Mouse (Mus musculus) hindbrain, embryonic 10.5 days (tissue): ENCODE measurements around the gene Smpdl3b. TPM values are rescaled to one million over a fixed set of nuclear protein-coding genes. Genes with fewer than 3 reads are reported as not detected.
"Not testable (repeated sequence)": the region's sequence is repeated elsewhere in the genome, so short reads cannot be mapped to it uniquely, and the experiment has no call there.

Source experiments
- DNase-seq: peaks from one replicate; pipeline ENCODE4 v3.0.0-alpha.2; 2017; ENCODE audit warnings: low spot score
- H3K27ac ChIP-seq: fragments of 300-500 bp; sonication (generic); 2 replicates; pipeline ENCODE4 v1.5.1; 2016; ENCODE audit warnings: mild to moderate bottlenecking, moderate library complexity
- H3K27me3 ChIP-seq: fragments of 300-500 bp; sonication (generic); 2 replicates; pipeline ENCODE4 v1.6.1; 2016; ENCODE audit warnings: mild to moderate bottlenecking; ENCODE audit not compliant: poor library complexity, insufficient read depth, severe bottlenecking
- H3K36me3 ChIP-seq: fragments of 300-500 bp; sonication (generic); 2 replicates; pipeline ENCODE4 v1.6.1; 2016; ENCODE audit warnings: mild to moderate bottlenecking, moderate library complexity
- H3K4me1 ChIP-seq: fragments of 300-500 bp; sonication (generic); replicated peaks from 2 replicates; pipeline ENCODE4 v1.6.1; 2016; ENCODE audit warnings: mild to moderate bottlenecking
- H3K4me3 ChIP-seq: fragments of 300-500 bp; sonication (generic); 2 replicates; pipeline ENCODE4 v1.5.1; 2016; ENCODE audit warnings: mild to moderate bottlenecking, moderate library complexity
- H3K9me3 ChIP-seq: fragments of 300-500 bp; sonication (generic); 2 replicates; pipeline ENCODE4 v1.6.1; 2016; ENCODE audit warnings: mild to moderate bottlenecking, moderate library complexity
- WGBS: fragments of 180-500 bp; shearing (Covaris S2); methylation state at CpG from one replicate; pipeline ENCODE4 v1.1.7; 2016; 5-methylcytosine and 5-hydroxymethylcytosine counted together
- polyA plus RNA-seq: library from polyadenylated mRNA; unstranded; fragments of >200 nt; fragmentation: Nextera tagmentation; extraction: Ambion mirVana; gene quantifications from 2 replicates; pipeline ENCODE4 v1.2.1, GENCODE M21; 2016

Smpdl3b gene
- polyA plus RNA-seq, 1 experiment from 2014 or later: 1.9 TPM

DNA sequence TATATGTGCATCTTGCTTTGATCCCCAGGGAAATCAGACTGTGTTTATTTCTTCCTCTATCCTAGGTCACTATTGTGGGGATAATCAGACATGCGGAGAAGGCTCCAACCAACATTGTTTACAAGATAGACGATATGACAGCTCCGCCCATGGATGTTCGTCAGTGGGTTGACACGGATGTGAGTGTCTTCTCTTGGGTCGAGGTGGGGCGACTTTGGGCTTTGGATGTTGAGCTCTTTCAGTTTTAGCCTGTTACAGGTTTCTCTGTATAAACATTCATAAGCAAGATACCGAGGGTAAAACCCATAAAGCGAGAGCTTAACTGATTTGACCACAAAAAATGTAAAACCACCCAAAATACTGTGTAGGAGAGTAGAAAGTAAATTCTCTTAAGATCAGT is 14.7 kb upstream of the Smpdl3b start:
- Histone ChIP-seq H3K36me3 (peaks cover 73% of the 10 kb centered on the region), H3K9me3 (no peaks in the 10 kb centered on the region), H3K27ac (no peak overlapping the region), H3K4me1 (peaks cover 12% of the 10 kb centered on the region), H3K27me3 (no peaks in the 10 kb centered on the region), H3K4me3 (no peak overlapping the region)
- 95% methylated on average over 9 of the region's 9 CpGs for WGBS
- no peak for DNase-seq

DNA sequence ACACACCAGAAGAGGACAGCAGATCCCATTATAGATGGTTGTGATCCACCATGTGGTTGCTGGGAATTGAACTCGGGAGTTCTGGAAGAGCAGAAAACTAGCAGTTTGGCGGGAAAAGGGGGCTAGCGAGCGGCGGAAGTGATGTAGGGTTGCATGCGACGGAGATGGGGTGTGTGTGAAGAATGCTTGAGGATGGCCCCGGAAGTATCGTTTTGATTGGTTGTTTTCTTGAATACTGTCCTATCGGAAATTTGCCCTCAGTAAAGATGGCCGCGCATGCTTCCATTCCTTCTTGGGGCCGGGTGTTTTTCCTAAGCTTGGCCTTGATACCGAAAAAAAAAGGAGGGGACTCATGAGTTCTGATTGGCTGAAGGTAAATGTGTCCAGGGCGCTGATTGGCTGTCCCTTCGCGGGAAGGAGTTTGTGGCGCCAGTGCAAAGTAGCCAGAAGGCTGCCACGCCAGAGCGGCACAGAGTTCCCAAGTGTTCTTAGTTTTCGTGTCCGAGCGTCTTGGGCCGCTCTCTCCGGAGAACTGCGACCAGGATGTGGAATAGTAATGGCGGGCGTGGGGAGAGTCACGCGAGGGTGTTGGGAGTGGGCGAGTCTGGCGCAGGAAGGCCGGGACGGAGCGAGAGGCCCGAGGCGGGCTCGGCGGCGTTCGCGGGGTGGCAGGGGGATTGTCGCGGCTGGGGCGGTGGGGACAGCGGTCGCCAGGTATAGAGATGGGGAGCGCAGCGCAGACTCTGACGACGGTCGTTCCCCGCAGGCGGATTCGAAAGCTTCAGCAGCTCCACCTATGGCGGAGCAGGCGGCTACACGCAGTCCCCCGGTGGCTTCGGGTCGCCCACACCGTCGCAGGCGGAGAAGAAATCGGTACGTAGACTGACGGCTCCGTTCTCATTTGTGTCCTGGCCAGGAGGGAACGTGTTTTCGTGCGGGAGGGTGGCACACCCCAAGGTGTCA is 11.1 kb upstream of the Smpdl3b start, which contains the start of gene Rpa2:
Gene Rpa2, plus strand, starts transcription at position 419 of the 963 bp plus-strand sequence.
- peaks cover 12% of the 10 kb centered on the region for H3K4me1 ChIP-seq
- peak within 1 kb of the TSS; percentile 90 for H3K4me3 ChIP-seq
- peaks cover 37% of the 10 kb centered on the region for H3K36me3 ChIP-seq
- H3K27ac ChIP-seq: peak within 1 kb of the TSS; percentile 91
- no peaks in the 10 kb centered on the region for H3K9me3 ChIP-seq
- DNase-seq: peak; percentile 99
- H3K27me3 ChIP-seq: no peaks in the 10 kb centered on the region
- WGBS: under 1% methylated on average over 70 of the region's 71 CpGs

DNA sequence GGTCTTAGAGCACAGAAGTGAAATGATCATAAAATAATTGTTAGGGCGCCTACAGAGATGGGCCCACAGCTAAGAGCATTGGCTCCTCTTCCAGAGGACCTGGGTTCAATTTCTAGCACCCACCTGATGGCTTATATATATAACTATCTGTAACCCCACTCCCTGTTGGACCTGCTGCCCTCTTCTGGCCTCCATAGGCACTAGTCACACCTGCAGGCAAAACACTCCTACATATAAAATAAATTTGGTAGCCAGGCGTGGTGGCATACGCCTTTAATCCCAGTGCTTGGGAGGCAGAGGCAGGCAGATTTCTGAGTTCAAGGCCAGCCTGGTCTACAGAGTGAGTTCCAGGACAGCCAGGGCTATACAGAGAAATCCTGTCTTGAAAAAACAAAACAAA is 6.1 kb upstream of the Smpdl3b start:
- not testable (repeated sequence) for H3K4me3 ChIP-seq, H3K27me3 ChIP-seq, H3K36me3 ChIP-seq, H3K9me3 ChIP-seq, H3K4me1 ChIP-seq, DNase-seq, H3K27ac ChIP-seq
- WGBS: 84% methylated on average over 3 of the region's 3 CpGs

DNA sequence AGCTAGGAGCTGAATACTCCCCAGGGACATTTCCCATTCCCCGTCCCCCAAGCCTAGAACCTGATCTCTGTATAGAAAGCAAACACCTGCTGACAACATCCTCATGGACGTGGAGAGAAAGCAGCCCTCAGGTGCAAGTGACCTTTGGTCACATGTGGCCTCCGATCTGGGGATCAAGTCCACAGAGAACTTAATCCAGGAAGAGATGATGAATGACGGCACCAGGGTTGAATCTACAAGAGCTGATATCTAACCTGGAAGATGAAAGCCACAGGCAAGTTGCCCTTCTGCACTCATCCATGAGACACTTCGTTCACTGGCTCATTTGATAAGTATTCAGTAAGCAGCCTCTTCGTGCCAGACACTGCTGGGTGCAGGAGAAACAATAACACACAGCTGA is 5.5 kb upstream of the Smpdl3b start:
- Histone ChIP-seq H3K4me3 (no peak overlapping the region), H3K36me3 (no peaks in the 10 kb centered on the region), H3K9me3 (no peaks in the 10 kb centered on the region), H3K27me3 (peaks cover 9% of the 10 kb centered on the region), H3K27ac (no peak overlapping the region), H3K4me1 (no peaks in the 10 kb centered on the region)
- 83% methylated on average over 6 of the region's 6 CpGs for WGBS
- no peak for DNase-seq

DNA sequence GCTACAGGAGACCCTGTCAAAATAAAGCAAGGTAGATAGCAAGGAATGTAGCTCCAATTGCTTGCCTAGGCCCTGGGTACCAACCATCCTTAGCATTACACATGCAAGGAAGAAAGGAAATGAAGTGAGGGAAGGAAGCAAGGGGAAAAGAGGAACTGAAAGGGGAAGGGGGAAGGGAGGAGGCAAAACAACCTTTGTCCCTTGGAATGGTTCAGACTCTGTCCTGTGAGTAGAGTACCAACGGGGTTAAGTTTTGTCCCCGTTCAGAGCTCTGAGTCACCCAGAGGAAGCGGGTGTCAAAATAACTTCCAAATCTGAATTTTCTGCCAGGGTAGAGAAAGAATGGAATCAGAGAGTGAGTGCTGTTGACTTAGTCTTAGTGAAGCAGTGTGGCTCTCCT is 3.2 kb upstream of the Smpdl3b start:
- WGBS: 75% methylated on average over 3 of the region's 3 CpGs
- Histone ChIP-seq H3K27ac (no peak overlapping the region), H3K4me1 (peaks cover 13% of the 10 kb centered on the region), H3K36me3 (no peaks in the 10 kb centered on the region), H3K9me3 (no peaks in the 10 kb centered on the region), H3K27me3 (peaks cover 32% of the 10 kb centered on the region), H3K4me3 (no peak overlapping the region)
- DNase-seq: no peak

DNA sequence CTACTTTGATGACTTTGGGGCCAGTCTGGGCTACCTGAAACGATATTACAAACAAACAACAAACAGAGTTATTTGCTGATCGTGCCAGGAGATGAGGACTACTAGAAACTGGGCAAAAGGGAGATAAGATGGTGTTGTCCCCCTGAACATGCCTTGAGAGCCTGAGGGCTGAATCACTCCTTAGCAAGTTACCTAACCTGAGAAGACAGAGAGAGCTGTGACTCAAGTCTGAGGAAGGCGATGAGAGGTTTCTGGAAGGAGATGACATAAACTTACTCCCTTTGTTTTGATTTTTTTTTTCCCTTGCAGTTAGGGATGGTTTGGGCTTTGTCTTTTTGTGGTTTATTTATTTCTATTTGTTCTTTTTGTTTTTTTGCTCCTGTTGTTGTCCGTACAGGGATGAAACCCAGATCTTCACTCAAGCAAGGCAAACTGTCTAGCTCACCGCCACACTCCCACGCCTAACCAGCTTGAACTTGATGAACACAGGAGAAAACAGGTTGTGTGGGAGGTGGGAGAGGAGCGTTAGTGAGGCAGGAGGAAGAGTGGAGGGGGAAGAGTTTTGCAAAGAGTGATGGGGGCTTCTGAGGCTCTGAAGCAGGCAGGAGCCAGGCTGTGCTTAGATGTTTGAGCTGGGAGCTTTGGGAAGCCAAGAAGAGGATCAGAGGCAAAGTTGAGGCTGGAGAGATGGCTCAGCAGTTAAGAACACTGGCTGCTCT is 740 bp upstream of the Smpdl3b start:
- DNase-seq: no peak
- no peaks in the 10 kb centered on the region for H3K36me3 ChIP-seq
- H3K27me3 ChIP-seq: peaks cover 32% of the 10 kb centered on the region
- no peaks in the 10 kb centered on the region for H3K9me3 ChIP-seq
- WGBS: 88% methylated on average over 7 of the region's 7 CpGs
- H3K4me3 ChIP-seq: no peak overlapping the region
- no peak overlapping the region for H3K27ac ChIP-seq
- H3K4me1 ChIP-seq: peaks cover 13% of the 10 kb centered on the region

DNA sequence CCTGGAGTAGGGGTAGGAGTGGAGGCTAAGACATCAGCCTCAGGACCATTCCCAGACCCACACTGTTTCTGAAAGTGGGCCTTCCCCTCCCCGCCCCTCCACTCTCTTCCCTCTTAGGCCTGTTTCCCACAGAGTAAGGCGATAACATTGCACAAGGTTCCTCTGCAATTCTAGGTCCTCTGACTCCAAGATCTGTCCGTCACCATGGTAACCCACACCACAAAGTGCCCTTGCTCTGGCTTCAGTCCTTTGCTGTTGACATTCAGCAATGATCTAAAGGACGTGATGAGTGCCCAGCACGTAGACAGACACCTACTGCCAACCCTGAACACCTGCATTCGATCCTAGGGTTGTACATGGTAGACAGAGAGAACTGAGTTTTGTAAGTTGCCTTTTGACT is 4.1 kb downstream of the Smpdl3b start:
- DNase-seq: no peak
- Histone ChIP-seq H3K36me3 (no peaks in the 10 kb centered on the region), H3K4me1 (peaks cover 17% of the 10 kb centered on the region), H3K27ac (no peak overlapping the region), H3K9me3 (no peaks in the 10 kb centered on the region), H3K27me3 (peaks cover 26% of the 10 kb centered on the region), H3K4me3 (no peak overlapping the region)
- 74% methylated on average over 6 of the region's 6 CpGs for WGBS

DNA sequence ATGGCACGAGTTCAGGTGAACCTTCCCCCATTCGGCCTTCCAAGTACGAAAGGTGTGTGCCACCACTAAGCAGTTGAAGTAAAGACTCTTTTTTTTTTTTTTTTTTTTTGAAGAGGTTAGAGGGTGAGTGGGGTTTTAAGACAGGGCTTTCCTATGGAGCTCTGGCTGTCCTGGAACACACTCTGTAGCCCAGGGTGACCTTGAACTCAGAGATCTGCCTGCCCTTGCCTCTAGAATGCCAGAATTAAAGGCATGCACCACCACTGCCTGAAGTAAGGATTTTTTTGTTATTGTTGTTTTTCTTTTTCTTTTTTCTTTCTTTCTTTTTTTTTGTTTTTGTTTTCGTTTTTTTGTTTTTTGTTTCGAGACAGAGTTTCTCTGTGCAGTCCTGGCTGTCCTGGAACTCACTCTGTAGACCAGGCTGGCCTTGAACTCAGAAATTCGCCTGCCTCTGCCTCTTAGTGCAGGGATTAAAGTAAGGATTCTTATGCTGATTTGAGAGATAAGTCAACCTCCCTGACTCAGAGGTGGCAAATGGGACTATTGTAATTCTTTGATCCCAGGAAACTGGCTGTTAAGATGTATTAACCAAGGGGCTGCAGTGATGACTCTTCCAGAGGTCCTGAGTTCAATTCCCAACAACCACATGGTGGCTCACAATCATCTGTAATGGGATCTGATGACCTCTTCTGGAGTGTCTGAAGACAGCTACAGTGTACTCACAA is 7.6 kb downstream of the Smpdl3b start:
- no peaks in the 10 kb centered on the region for H3K9me3 ChIP-seq
- no peak overlapping the region for H3K27ac ChIP-seq
- H3K4me1 ChIP-seq: 0 out of 2 replicates have a peak, but pooled peaks cover 4% of the 10 kb centered on the region
- 83% methylated on average over 6 of the region's 6 CpGs for WGBS
- no peak overlapping the region for H3K4me3 ChIP-seq
- no peak for DNase-seq
- no peaks in the 10 kb centered on the region for H3K36me3 ChIP-seq
- no peaks in the 10 kb centered on the region for H3K27me3 ChIP-seq

DNA sequence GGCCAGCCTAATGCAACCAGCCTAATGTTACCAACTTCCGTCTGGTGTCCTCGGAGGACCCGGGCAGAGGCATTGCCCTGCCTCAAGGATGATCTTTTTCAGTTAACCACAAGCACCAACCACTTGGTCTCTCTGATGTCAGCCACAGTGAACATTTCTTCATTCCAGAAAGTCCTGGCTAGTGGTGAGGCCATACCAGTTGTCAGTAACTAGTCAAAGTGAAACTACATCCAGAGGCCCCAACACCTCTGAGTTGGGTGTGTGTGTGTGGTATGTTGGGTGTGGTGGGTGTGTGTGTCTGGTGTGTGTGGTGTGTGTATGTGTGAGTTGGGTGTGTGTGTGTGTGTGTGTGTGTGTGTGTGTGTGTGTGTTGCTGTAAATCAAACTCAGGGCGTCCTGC is 8.3 kb downstream of the Smpdl3b start:
- Histone ChIP-seq H3K27ac (no peak overlapping the region), H3K36me3 (no peaks in the 10 kb centered on the region), H3K4me1 (0 out of 2 replicates have a peak, but pooled peaks cover 4% of the 10 kb centered on the region), H3K9me3 (no peaks in the 10 kb centered on the region), H3K4me3 (no peak overlapping the region), H3K27me3 (no peaks in the 10 kb centered on the region)
- 95% methylated on average over 4 of the region's 4 CpGs for WGBS
- no peak for DNase-seq

DNA sequence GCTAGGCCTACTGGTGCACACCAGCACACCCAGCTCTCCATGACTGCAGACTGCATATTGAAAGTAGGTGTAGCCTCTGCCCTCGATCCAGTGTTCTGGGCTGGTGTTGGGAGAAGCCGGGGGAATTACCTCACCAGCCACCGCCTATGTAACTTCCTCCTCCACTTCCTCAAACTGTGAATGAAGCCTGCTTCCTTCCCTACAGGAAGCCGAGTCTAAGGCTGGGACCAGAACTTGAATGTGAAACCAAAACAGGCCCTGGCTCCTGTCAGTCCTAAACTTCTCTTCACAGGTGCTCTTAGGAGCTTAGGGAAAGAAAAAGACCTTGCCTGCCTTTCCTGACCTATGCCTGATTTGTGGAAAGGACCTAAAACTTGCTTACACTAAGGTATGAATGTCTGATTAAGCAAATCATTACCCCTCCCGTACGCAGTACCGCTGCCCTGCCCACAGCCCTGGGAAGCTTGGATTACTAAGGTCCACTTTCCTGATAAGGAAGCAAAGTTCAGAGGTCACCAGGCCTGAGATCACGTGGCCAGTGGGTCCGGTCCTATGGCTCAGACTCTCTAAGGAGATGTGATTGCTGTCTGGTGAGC is 9.3 kb downstream of the Smpdl3b start:
- Histone ChIP-seq H3K27ac (no peak overlapping the region), H3K4me3 (no peak overlapping the region), H3K27me3 (no peaks in the 10 kb centered on the region), H3K9me3 (no peaks in the 10 kb centered on the region), H3K36me3 (no peaks in the 10 kb centered on the region), H3K4me1 (0 out of 2 replicates have a peak, but pooled peaks cover 4% of the 10 kb centered on the region)
- 71% methylated on average over 9 of the region's 9 CpGs for WGBS
- DNase-seq: no peak

DNA sequence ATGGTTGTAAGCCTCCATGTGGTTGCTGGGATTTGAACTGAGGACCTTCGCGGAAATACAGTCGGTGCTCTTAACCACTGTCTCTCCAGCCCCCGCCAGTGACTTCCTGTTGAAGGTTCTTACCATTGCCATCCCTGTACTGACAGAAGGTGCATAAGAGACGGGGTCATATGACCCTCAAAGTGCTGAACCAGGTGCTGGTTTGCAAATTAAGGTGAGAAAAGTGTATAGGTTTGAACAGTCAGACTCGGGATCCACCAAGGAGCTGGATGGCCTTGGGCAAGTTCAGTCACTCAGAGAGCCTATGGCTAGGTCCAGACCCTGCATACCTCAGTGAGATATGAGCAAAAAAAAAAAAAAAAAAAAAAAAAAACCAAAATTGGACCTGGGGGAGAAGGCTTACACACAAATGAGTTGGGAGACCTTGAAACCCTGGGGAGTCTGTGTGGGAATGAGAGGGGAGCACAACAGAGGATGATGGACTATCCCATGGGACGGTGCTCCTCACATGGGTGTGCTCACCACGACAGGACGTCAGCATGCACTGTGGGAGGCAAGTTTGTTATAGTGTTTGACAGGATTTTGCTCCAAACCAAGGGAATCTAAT is 10.0 kb downstream of the Smpdl3b start:
- no peaks in the 10 kb centered on the region for H3K27me3 ChIP-seq
- H3K4me1 ChIP-seq: no peaks in the 10 kb centered on the region
- DNase-seq: no peak
- 87% methylated on average over 9 of the region's 9 CpGs for WGBS
- H3K36me3 ChIP-seq: no peaks in the 10 kb centered on the region
- no peak overlapping the region for H3K4me3 ChIP-seq
- no peaks in the 10 kb centered on the region for H3K9me3 ChIP-seq
- H3K27ac ChIP-seq: no peak overlapping the region
